Mouse (Mus musculus) stomach, postnatal 0 days (tissue): Measurements from ENCODE around the gene St8sia2.

ENCODE experiments used
- CTCF ChIP-seq: IDR thresholded peaks from 2 replicates; pipeline ENCODE4 v1.5.1; 2016; ENCODE audit warnings: antibody characterized with exemption, low read depth, mild to moderate bottlenecking, moderate library complexity
- EP300 ChIP-seq: optimal IDR thresholded peaks from 2 replicates; pipeline ENCODE3; 2016; ENCODE audit warnings: antibody characterized with exemption

DNA sequence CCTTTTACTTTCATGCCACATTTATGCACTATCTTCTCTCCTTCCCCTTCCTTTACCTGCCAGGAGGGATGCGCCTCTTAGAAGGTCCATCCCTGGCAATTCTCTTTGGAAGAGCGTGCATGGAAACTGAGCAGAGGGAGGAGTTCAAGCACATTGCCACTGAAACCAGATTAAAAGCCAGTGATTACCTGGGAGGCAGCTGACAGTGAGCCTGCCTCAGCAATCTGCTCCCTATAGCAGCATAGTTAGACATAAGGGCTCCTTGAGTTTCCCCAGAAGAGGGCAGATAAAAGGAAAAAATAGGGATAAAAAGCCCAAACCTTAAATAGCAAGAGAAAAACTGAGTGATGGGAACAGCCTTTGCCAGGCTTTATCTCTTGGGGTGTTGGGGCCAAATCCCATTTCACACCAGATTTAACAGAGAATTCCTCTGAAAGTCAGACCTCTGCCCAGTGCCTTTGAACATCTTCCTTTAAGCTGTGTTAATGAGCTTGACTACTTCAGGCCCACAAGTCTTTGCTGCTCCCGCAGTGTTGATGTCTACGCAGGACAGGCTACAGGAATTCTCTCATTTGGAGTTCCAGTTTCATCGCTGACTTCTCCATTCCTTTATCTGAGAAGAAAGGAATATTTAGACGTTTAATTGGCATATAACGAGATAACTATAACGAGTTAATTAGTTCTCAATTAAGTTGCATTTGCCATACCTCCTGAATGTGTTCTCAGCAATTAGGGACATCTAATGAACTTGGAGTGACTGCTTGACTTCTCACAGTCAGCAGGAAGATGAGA lies 31.9 kb upstream of the St8sia2 start:
- TF ChIP-seq CTCF (no peak), EP300 (no peak)
